Mouse (Mus musculus) ES-Bruce4 (cell line): Measurements from ENCODE around the gene Tbxa2r. TPM values are rescaled to one million over a fixed set of nuclear protein-coding genes. Genes with fewer than 3 reads are reported as not detected.

ENCODE experiments used
- H3K27ac ChIP-seq: 2 replicates; pipeline ENCODE4 v1.5.1; 2012; ENCODE audit warnings: low read length, inconsistent platforms; ENCODE audit not compliant: insufficient read depth
- H3K27me3 ChIP-seq: 2 replicates; pipeline ENCODE4 v1.6.1; 2012; ENCODE audit warnings: mild to moderate bottlenecking, low read length, inconsistent platforms; ENCODE audit not compliant: control insufficient read depth, poor library complexity, insufficient read depth, severe bottlenecking
- H3K36me3 ChIP-seq: 2 replicates; pipeline ENCODE4 v1.6.1; 2012; ENCODE audit warnings: inconsistent platforms, mild to moderate bottlenecking, low read length, moderate library complexity; ENCODE audit not compliant: control insufficient read depth, poor library complexity, insufficient read depth, severe bottlenecking
- H3K4me1 ChIP-seq: one replicate; pipeline ENCODE4 v1.8.1; 2011; ENCODE audit warnings: low read length; ENCODE audit not compliant: control insufficient read depth, insufficient read depth
- H3K4me3 ChIP-seq: 2 replicates; pipeline ENCODE4 v1.5.1; 2011; ENCODE audit warnings: low read depth, mild to moderate bottlenecking, low read length
- H3K9ac ChIP-seq: 2 replicates; pipeline ENCODE4 v1.6.1; 2012; ENCODE audit warnings: low read depth, mild to moderate bottlenecking, inconsistent platforms; ENCODE audit not compliant: poor library complexity, severe bottlenecking
- H3K9me3 ChIP-seq: replicated peaks from 2 replicates; pipeline ENCODE4 v1.6.1; 2012; ENCODE audit warnings: mild to moderate bottlenecking, low read length, inconsistent platforms; ENCODE audit not compliant: control insufficient read depth, poor library complexity, insufficient read depth, severe bottlenecking
- CTCF ChIP-seq: IDR thresholded peaks from one replicate; pipeline ENCODE4 v1.8.1; 2011; ENCODE audit warnings: low read depth, low read length
- EP300 ChIP-seq: IDR thresholded peaks from 2 replicates; pipeline ENCODE4 v1.6.1; 2011; ENCODE audit warnings: low read depth, low read length; ENCODE audit not compliant: insufficient read depth
- POLR2A ChIP-seq: IDR thresholded peaks from one replicate; pipeline ENCODE4 v1.8.1; 2011; ENCODE audit warnings: low read length; ENCODE audit not compliant: insufficient read depth
- polyA plus RNA-seq: library from polyadenylated mRNA; stranded (reverse); fragments of >200 nt; gene quantifications from 2 replicates; pipeline ENCODE4 v1.2.4, GENCODE M21; 2011; ENCODE audit warnings: low read depth; ENCODE audit not compliant: missing spikeins, insufficient read depth, insufficient read length

The Tbxa2r gene
- polyA plus RNA-seq, 1 experiment: 0.57 TPM

DNA sequence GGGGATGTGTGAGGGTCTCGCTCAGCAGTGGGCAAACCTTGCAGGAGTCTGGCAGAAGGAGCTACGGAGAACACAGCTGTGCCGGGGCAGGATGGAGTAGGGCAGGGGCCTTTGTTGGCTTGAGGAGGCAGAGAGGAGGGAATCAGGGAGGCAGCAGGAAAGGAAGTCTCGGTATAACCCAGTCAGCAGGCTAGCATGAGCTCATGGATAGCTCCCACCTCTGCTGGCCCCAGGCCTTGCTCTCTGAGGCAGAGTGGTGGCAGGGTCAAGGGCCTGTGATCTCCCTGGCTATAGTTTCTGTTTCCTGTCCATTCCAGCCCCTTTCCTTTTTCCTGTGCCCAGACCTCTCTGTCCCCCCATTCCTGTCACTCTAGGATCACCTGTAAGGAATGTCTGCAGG, 26.2 kb upstream of the Tbxa2r start:
- Histone ChIP-seq H3K27ac (no peak overlapping the region), H3K4me1 (peaks cover 2% of the 10 kb centered on the region), H3K27me3 (no peaks in the 10 kb centered on the region), H3K9ac (no peak overlapping the region), H3K36me3 (no peaks in the 10 kb centered on the region), H3K9me3 (no peaks in the 10 kb centered on the region), H3K4me3 (no peak overlapping the region)
- TF ChIP-seq POLR2A (no peak), CTCF (no peak)

DNA sequence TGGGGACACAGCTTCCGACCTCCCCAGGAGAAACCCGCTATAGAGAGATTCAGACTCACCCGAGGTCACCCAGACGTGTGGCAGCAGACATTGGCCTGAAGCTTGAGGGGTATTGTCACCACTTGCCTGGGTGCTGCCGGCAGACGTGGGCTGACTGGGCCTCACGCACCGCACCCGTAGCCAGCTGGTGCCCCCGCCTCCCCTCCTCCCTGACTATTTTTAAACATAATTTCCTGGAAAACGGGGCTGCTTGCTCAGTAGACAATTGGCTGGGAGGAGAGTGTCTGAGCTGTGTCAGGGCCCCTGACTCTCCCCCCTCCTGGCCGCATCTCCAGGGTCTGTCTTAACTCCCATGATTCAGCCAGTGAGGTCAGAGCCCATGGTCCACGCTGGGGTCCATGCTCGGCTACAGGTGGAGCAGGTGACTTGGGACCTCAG, 25.7 kb upstream of the Tbxa2r start:
- no peaks in the 10 kb centered on the region for H3K36me3 ChIP-seq
- no peak overlapping the region for H3K27ac ChIP-seq
- no peak overlapping the region for H3K4me3 ChIP-seq

DNA sequence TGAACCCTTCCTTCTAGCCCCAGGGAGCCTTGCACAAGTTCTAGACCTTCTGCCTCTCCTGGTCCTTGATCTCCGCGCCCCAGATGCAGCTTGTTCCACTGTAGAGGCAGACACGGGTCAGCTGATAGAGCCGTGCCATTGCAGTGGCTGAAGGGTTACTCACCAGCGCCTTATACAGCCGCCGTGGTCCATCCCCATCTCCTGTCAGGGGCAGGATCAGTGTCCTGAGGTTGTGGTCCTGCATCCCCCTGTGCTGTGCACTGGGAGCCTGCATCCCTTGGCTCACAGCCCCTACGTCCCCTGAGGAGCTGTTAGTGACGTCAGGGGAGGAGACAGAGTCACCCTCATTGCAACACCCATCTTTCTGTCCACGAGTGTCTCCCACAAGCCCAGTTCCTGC, 25.3 kb upstream of the Tbxa2r start:
- H3K36me3 ChIP-seq: no peaks in the 10 kb centered on the region
- H3K9ac ChIP-seq: no peak overlapping the region
- no peaks in the 10 kb centered on the region for H3K4me1 ChIP-seq

More for the DNA sequence above, 25.7 kb upstream of the Tbxa2r start:
- TF ChIP-seq CTCF (no peak), EP300 (no peak), POLR2A (no peak)
- H3K9me3 ChIP-seq: no peaks in the 10 kb centered on the region
- no peaks in the 10 kb centered on the region for H3K27me3 ChIP-seq
- H3K4me1 ChIP-seq: peaks cover 2% of the 10 kb centered on the region
- no peak overlapping the region for H3K9ac ChIP-seq

DNA sequence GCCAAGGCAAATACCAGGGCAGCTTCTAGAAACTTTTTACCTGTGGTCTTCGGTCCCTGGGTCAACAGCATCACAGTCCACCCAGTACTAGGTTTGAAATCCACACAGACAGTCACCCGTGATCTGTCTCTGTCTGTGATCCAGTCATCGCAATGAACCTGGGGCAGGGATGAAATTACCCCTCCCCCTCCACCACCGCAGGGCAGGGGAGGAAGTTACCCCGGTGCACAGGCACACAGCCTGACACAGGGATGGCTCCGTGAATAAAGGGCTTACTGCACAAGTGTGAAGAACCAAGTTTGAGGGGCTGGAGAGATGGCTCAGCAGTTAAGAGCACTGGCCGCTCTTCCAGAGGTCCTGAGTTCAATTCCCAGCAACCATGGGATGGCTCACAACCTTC, 24.8 kb upstream of the Tbxa2r start:
- Histone ChIP-seq H3K27ac (no peak overlapping the region), H3K36me3 (no peaks in the 10 kb centered on the region), H3K27me3 (no peaks in the 10 kb centered on the region), H3K4me3 (no peak overlapping the region), H3K9ac (no peak overlapping the region), H3K9me3 (no peaks in the 10 kb centered on the region), H3K4me1 (no peaks in the 10 kb centered on the region)
- no peak for TF ChIP-seq CTCF

More for the DNA sequence above, 25.3 kb upstream of the Tbxa2r start:
- no peak overlapping the region for H3K4me3 ChIP-seq
- H3K9me3 ChIP-seq: no peaks in the 10 kb centered on the region
- H3K27me3 ChIP-seq: no peaks in the 10 kb centered on the region
- no peak overlapping the region for H3K27ac ChIP-seq
- TF ChIP-seq EP300 (no peak), CTCF (no peak), POLR2A (no peak)

DNA sequence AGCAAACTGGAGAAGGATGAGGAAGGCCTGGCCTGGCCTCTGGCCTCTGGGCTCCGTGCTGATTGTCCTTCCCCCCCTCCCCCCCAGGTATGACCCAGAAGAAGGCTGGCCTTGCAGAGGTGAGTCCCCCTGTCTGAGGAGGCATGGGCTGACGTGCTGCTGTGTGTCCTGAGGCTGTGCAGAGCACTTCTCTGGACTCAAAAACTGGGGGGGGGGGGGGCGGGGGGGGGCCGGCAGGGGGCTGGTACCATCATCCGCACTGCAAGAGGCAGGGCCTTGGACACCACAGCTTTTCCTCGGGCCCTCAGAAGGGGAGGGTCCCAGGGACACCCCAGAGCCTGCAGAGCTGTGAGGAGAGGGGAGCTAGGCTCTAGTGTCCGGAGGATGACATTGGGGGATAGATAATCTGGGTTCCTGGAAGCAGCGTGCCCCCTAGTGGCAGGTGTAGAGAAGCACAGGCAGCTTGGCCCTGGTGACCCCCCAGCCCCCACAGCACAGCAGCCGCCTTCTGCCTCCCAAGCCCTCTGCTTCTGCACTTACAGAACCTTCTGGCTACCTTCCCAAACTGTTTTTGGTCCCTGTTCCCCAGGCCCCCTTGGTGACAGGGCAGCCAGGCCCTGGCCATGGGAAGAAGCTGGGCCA, 23.8 kb upstream of the Tbxa2r start:
- no peak overlapping the region for H3K9ac ChIP-seq
- no peaks in the 10 kb centered on the region for H3K27me3 ChIP-seq
- H3K9me3 ChIP-seq: no peaks in the 10 kb centered on the region
- H3K4me3 ChIP-seq: no peak overlapping the region
- no peak overlapping the region for H3K27ac ChIP-seq
- no peaks in the 10 kb centered on the region for H3K4me1 ChIP-seq
- TF ChIP-seq POLR2A (no peak), CTCF (peak; percentile 91), EP300 (peak; percentile 27; the same call in 1 of the 2 replicates)
- no peaks in the 10 kb centered on the region for H3K36me3 ChIP-seq

DNA sequence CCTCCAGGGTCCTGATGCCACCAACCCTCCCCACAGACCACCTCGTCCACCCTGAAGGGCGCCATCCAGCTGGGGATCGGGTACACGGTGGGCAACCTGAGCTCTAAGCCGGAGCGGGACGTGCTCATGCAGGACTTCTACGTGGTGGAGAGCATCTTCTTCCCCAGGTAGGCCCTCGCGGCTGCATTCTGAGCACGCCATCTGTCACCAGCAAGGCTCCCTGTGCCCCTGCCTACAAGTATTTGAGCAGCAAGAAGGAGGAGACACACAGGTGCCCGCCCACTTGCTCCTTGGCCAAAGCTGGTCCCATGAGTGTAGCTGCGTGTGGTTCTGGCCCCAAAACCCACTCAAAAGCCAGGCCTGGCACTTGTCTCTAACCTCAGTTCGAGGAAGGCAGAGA, 22.9 kb upstream of the Tbxa2r start:
- Histone ChIP-seq H3K27me3 (no peaks in the 10 kb centered on the region), H3K9ac (no peak overlapping the region), H3K4me3 (no peak overlapping the region), H3K27ac (no peak overlapping the region), H3K36me3 (no peaks in the 10 kb centered on the region), H3K9me3 (no peaks in the 10 kb centered on the region), H3K4me1 (no peaks in the 10 kb centered on the region)
- no peak for TF ChIP-seq EP300
- no peak for TF ChIP-seq CTCF
- no peak for TF ChIP-seq POLR2A
